Mouse (Mus musculus) cortical plate, adult 2 months (tissue): ENCODE measurements around the gene Iqck.

Experiments
- CTCF ChIP-seq: fragments of 200-500 bp; IDR thresholded peaks from 2 replicates; pipeline ENCODE4 v1.5.1; 2011; ENCODE audit warnings: mild to moderate bottlenecking, control low read depth, low read length; ENCODE audit not compliant: insufficient read depth; ENCODE audit errors: extremely low read depth
- POLR2A ChIP-seq: fragments of 200-500 bp; IDR thresholded peaks from 2 replicates; pipeline ENCODE4 v1.6.1; 2011; ENCODE audit warnings: mild to moderate bottlenecking, low read length, control low read depth; ENCODE audit not compliant: insufficient read depth; ENCODE audit errors: extremely low read depth

DNA sequence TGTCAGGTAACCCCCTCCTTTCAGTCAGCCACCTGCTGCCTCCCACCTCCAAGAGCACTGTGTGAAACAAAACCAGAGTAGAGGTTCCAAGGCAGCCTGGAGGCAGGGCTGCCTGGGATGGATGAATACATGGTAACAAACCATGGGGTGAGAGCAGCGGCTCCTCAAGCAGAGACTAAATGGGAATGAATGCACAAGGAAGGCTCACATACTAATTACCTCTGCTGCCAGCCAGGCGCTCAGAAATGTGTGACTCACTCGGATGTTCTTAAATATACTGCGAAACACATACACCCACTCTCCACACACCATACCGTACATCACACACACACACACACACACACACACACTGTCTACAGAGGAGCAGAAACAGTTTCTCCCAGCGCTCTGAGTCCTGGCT is 134.7 kb downstream of the Iqck start:
- TF ChIP-seq CTCF (no peak), POLR2A (0 out of 2 replicates have a peak, but pooled peaks have one; percentile 38)
